ENCODE assay signal across 8 mouse cellular contexts in the genomic region with DNA sequence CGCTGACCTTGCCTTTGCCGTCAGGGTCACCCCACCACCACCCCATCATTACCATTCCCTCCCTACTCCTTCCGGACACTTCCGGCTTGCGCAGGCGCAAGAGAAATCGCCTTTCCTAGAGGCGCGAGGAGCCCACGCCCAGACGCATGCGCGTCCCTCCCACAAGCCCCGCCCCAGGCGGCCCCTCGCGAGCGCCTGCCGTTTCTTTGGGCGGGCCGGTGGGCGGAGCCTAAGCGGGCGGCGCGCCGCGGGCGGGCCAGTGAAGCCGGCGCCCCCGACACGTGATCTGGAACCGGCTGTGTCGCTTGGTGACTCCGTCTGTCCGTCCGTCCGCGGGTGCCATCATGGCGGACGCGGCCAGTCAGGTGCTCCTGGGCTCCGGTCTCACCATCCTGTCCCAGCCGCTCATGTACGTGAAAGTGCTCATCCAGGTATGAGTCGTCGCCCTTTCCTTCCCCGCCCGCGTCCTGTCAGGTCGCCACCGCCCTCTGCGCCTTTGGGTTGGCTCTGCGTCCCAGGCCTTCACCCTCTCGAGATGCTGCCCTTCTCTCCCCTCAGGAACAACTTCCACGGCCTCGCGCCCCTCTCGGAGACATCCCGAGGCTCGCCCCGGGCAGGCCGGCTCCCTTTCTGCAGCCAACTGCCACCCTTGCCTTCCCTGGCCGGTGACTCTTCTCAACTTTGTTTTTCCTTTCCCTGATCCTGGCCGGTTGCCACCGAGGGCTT. TPM values are rescaled to one million over a fixed set of nuclear protein-coding genes. Genes with fewer than 3 reads are reported as not detected.
DNase-seq lines count a peak whose midpoint lies in the region; ATAC-seq and TF ChIP-seq lines count a peak whose summit lies in the region.

TSS of gene Mtch2 (plus strand) at position 201 of the 726 bp plus-strand sequence.

- in situ Hi-C loops in ES-E14 (cut with MboI; ENCODE audit: low sequenced_read_pairs in 2 of 2, unreplicated experiment in 2 of 2), result no loop called here

- no peaks in the 10 kb centered on the region for H3K27me3 ChIP-seq in forebrain, embryonic 15.5 days

- WGBS in forebrain, embryonic 15.5 days, result under 1% methylated on average over 60 of the region's 67 CpGs
- under 1% methylated on average over 67 of the region's 67 CpGs for WGBS in lung, adult 2 months

- peak within 1 kb of the TSS; percentile 73 for H3K4me2 ChIP-seq in forebrain, embryonic 15.5 days (replicated peaks)

- no peaks in the 10 kb centered on the region for H3K9me3 ChIP-seq in ES-E14 (ENCODE audit: control insufficient read depth, insufficient read depth, low read depth, low read length)
- no peaks in the 10 kb centered on the region for H3K9me3 ChIP-seq in forebrain, embryonic 15.5 days

- intact Hi-C loops in heart, postnatal 25 days (cut with DNase I), result no loop called here

- peak within 1 kb of the TSS; percentile 88 for H3K4me3 ChIP-seq in ES-E14 (ENCODE audit: insufficient read depth in 1 of 2, low read depth in 1 of 2, low read length in 2 of 2, poor library complexity in 1 of 2, severe bottlenecking in 1 of 2)
- peak within 1 kb of the TSS; percentile 79 for H3K4me3 ChIP-seq in forebrain, embryonic 15.5 days
- peak within 1 kb of the TSS; percentile 75 for H3K4me3 ChIP-seq in lung, adult 2 months (replicated peaks; ENCODE audit: extremely low read depth, low read depth, low read length)

- TF ChIP-seq CTCF in lung, adult 2 months (IDR thresholded peaks at IDR 0.05; ENCODE audit: insufficient read depth, low read length), result no peak

- peaks cover 2% of the 10 kb centered on the region in 2 experiments; a peak in 1 of 4 replicates for H3K4me1 ChIP-seq in ES-E14 (ENCODE audit: control insufficient read depth in 2 of 2, insufficient read depth in 2 of 2, low read length in 2 of 2, poor library complexity in 1 of 2)
- H3K4me1 ChIP-seq in forebrain, embryonic 15.5 days, result peaks cover 24% of the 10 kb centered on the region
- H3K4me1 ChIP-seq in lung, adult 2 months (ENCODE audit: control insufficient read depth, insufficient read depth, low read length), result peaks cover 4% of the 10 kb centered on the region; the same call in 1 of the 2 replicates

- DNase-seq in ES-E14 (ENCODE audit: low read depth, low spot score), result peak; percentile 94
- peak; percentile 99 for DNase-seq in cerebellum, adult 11-12 months
- peak; percentile 97 for DNase-seq in heart, postnatal 25 days (ENCODE audit: low spot score)
- DNase-seq in layer of hippocampus, adult 18-20 months (ENCODE audit: low spot score in 2 of 2), result peak; percentile 98
- DNase-seq in lung, adult 2 months, result peak; percentile 98
- DNase-seq in thymus, adult 18-20 months, result peak; percentile 92 to 94

- peak; percentile 99 for TF ChIP-seq POLR2A in lung, adult 2 months (IDR thresholded peaks at IDR 0.05; ENCODE audit: borderline replicate concordance, extremely low read depth, low read depth, low read length)

- peaks cover 12% of the 10 kb centered on the region for H3K36me3 ChIP-seq in ES-E14 (ENCODE audit: control insufficient read depth, insufficient read depth, low read length, poor library complexity, severe bottlenecking)
- H3K36me3 ChIP-seq in forebrain, embryonic 15.5 days, result peaks cover 20% of the 10 kb centered on the region

- H3K27ac ChIP-seq in ES-E14 (ENCODE audit: insufficient read depth, low read depth, low read length, poor library complexity, severe bottlenecking), result peak within 1 kb of the TSS; percentile 63
- peak within 1 kb of the TSS; percentile 90 for H3K27ac ChIP-seq in forebrain, embryonic 15.5 days (replicated peaks)

- ATAC-seq in forebrain, embryonic 15.5 days (replicated peaks), result peak; percentile 95
- ATAC-seq in neutrophil, adult 5-6 weeks (ENCODE audit: extremely low read depth, insufficient number of reproducible peaks, low FRiP score, poor library complexity, severe bottlenecking), result peak; percentile 80

- H3K9ac ChIP-seq in ES-E14 (ENCODE audit: insufficient read depth, low read depth, low read length, poor library complexity, severe bottlenecking), result peak within 1 kb of the TSS; percentile 93
- peak within 1 kb of the TSS; percentile 93 for H3K9ac ChIP-seq in forebrain, embryonic 15.5 days (replicated peaks)

TF ChIP-seq in ES-E14, 5 proteins besides CTCF, POLR2A, EP300 and RAD21:
- TF ChIP-seq ZC3H11A (IDR thresholded peaks at IDR 0.05; ENCODE audit: borderline replicate concordance, low read depth, low read length) (no peak), CHD2 (IDR thresholded peaks at IDR 0.05; ENCODE audit: low read depth, low read length) (no peak), MAFK (IDR thresholded peaks at IDR 0.05; ENCODE audit: insufficient read depth, low read depth, low read length) (no peak), ZNF384 (IDR thresholded peaks at IDR 0.05; ENCODE audit: low read depth, low read length) (no peak), HCFC1 (IDR thresholded peaks at IDR 0.05; ENCODE audit: borderline replicate concordance, insufficient read depth, low read length) (peak; percentile 31; the same call in 1 of the 2 replicates)

RNA-seq across cellular contexts. Expression of gene Mtch2, which starts in this region (rescaled TPM):
- total RNA-seq in ES-E14 (2012; rRNA removed), result 138 and 162 TPM in 2 replicates
- 266 and 283 TPM in 2 replicates for polyA plus RNA-seq in forebrain, embryonic 15.5 days (2015; fragmentation: Nextera tagmentation; extraction: Ambion mirVana)
- total RNA-seq in heart, postnatal 25 days (2021), result 100 to 1,000 TPM; 187 to 188 TPM
- 100 to 1,000 TPM; 102 to 110 TPM for total RNA-seq in layer of hippocampus, adult 18-20 months (2021)
- polyA plus RNA-seq in lung, adult 2 months (2012; rRNA removed), result 35.0 and 69.1 TPM in 2 replicates
- 91.6 and 92.8 TPM in 2 replicates for total RNA-seq in neutrophil, adult 5-6 weeks (2017)

Comparison
In these comparisons a context has a peak if more than half of its experiments do, and no peak if none do; other contexts are left out.
1. Peak in every context shown above with its lines: DNase-seq, ATAC-seq, H3K4me3 ChIP-seq and H3K27ac ChIP-seq.